In genomic region chr7:122847376-122847775, GRCm38 (mm10) we compare ENCODE assay signal across 13 mouse cellular contexts.
DNase-seq lines count a peak whose midpoint lies in the region; TF ChIP-seq lines count a peak whose summit lies in the region.
"Had no signal": no experiment of that assay in that cellular context is flagged by ENCODE, and none has a peak within 500 bp of the region (broad histone marks: within the 10 kb centered on the region; RNA-seq: fewer than 3 reads in every experiment).

No protein-coding gene starts in this region.

- TF ChIP-seq POLR2A in brain, embryonic 14.5 days (IDR thresholded peaks at IDR 0.05; ENCODE audit: borderline replicate concordance, extremely low read depth, insufficient read depth, insufficient read length, poor library complexity, severe bottlenecking), result no peak

- intact Hi-C loops in left cerebral cortex, postnatal 36 days (cut with DNase I), result no loop called here

- DNase-seq in frontal cortex, adult 2 months (ENCODE audit: extremely low spot score in 1 of 2, low spot score in 1 of 2), result peak; percentile 27 to 43
- no peak for DNase-seq in frontal cortex, postnatal 14 days (ENCODE audit: low spot score in 2 of 2)
- DNase-seq in brain, embryonic 14.5 days (ENCODE audit: low read depth), result peak; percentile 15
- DNase-seq in layer of hippocampus, adult 18-20 months (ENCODE audit: low spot score in 2 of 2), result peak; percentile 66 to 79
- peak; percentile 18 to 19 for DNase-seq in left cerebral cortex, postnatal 36 days (ENCODE audit: low spot score in 2 of 2)
- DNase-seq in cerebellum, adult 11-12 months, result no peak
- DNase-seq in cerebellum, adult 8-10 months, result no peak
- no peak for DNase-seq in kidney, adult 8-10 months
- DNase-seq: cerebellum, adult 9-11 months; gastrocnemius, postnatal 14 days; heart, postnatal 10 days; kidney, postnatal 25 days; thymus, adult 18-20 months had no signal

- no peak for TF ChIP-seq CTCF in brain, embryonic 14.5 days (IDR thresholded peaks at IDR 0.05; ENCODE audit: borderline replicate concordance, extremely low read depth, insufficient read depth, insufficient read length)

Comparison
In these comparisons a context has a peak if more than half of its experiments do, and no peak if none do; other contexts are left out.
1. DNase-seq: peak in frontal cortex, adult 2 months (2 of 2), brain, embryonic 14.5 days (single experiment), layer of hippocampus, adult 18-20 months (2 of 2) and left cerebral cortex, postnatal 36 days (2 of 2); none in frontal cortex, postnatal 14 days (0 of 2), cerebellum, adult 11-12 months (single experiment), cerebellum, adult 8-10 months (single experiment) and kidney, adult 8-10 months (0 of 2).